Mouse (Mus musculus): ENCODE data around the gene Ski. TPM values are rescaled to one million over a fixed set of nuclear protein-coding genes. Genes with fewer than 3 reads are reported as not detected.

Gene Ski
- 12.7 and 13.6 TPM in 2 replicates for polyA plus RNA-seq (2014; fragmentation: Nextera tagmentation; extraction: Ambion mirVana)

DNA sequence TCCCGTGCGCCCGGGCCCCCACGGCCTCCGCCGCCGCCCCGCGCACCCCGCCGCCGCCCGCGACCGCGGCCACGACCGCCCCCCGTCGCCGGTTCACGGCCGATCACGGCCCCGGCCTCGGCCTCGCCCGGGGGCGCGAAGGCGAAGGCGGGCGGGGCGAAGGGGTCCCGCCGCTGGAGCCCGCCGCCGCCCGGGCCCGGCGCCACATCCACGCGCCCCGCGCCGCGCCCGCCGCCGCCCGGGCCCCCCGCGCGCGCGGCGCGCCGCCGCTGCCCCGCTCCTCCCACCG lies at the start of gene Ski:
Gene Ski, minus strand, starts transcription at position 41 of the 289 bp plus-strand sequence.
- ATAC-seq (ENCODE audit: low FRiP score) (no peak), DNase-seq (ENCODE audit: low spot score, missing footprints) (no peak)
- Histone ChIP-seq H3K27ac (ENCODE audit: low read depth, low read length) (peak within 1 kb of the TSS; percentile 64), H3K36me3 (ENCODE audit: control insufficient read depth, insufficient read depth, low read length) (no peaks in the 10 kb centered on the region), H3K4me2 (peak within 1 kb of the TSS; percentile 99), H3K27me3 (ENCODE audit: control insufficient read depth, insufficient read depth, low read length) (no peaks in the 10 kb centered on the region), H3K4me3 (ENCODE audit: low read depth, low read length) (peak within 1 kb of the TSS; percentile 96), H3K9ac (ENCODE audit: low read length) (peak within 1 kb of the TSS; percentile 95), H3K4me1 (ENCODE audit: control insufficient read depth, insufficient read depth, low read length) (peaks cover 33% of the 10 kb centered on the region), H3K9me3 (ENCODE audit: control insufficient read depth, low read length) (no peaks in the 10 kb centered on the region)
- under 1% methylated on average over 37 of the region's 63 CpGs for WGBS

DNA sequence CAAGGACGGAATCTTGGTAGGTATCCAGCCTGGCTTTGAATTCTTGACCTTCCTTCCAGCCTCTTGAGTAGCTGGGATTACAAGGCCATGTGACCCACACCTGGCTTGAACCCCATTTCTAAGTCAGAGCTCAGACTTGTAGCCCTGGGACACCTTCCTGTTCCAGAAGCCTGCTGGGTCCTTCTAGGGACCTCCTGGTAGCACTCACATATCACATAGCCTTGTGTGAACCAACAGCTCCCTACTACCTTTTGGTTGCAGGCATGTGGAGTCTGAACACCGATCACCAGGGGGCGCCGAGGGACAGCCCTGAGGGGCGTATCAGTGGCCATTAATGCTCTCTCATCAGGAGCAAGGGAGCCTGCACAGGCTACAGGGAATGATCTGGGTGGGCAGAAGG lies 46.0 kb upstream of the Ski start:
- 43% methylated on average over 5 of the region's 5 CpGs for WGBS
- H3K4me3 ChIP-seq (ENCODE audit: low read depth, low read length) = no peak overlapping the region
- no peaks in the 10 kb centered on the region for H3K36me3 ChIP-seq (ENCODE audit: control insufficient read depth, insufficient read depth, low read length)
- no peak overlapping the region for H3K27ac ChIP-seq (ENCODE audit: low read depth, low read length)
- H3K9ac ChIP-seq (ENCODE audit: low read length) = no peak overlapping the region
- H3K4me2 ChIP-seq = no peak overlapping the region
- DNase-seq (ENCODE audit: low spot score, missing footprints) (peak; percentile 91), ATAC-seq (ENCODE audit: low FRiP score) (peak; percentile 24; the same call in 1 of the 2 replicates)
- no peaks in the 10 kb centered on the region for H3K4me1 ChIP-seq (ENCODE audit: control insufficient read depth, insufficient read depth, low read length)
- H3K9me3 ChIP-seq (ENCODE audit: control insufficient read depth, low read length) = no peaks in the 10 kb centered on the region
- no peaks in the 10 kb centered on the region for H3K27me3 ChIP-seq (ENCODE audit: control insufficient read depth, insufficient read depth, low read length)

DNA sequence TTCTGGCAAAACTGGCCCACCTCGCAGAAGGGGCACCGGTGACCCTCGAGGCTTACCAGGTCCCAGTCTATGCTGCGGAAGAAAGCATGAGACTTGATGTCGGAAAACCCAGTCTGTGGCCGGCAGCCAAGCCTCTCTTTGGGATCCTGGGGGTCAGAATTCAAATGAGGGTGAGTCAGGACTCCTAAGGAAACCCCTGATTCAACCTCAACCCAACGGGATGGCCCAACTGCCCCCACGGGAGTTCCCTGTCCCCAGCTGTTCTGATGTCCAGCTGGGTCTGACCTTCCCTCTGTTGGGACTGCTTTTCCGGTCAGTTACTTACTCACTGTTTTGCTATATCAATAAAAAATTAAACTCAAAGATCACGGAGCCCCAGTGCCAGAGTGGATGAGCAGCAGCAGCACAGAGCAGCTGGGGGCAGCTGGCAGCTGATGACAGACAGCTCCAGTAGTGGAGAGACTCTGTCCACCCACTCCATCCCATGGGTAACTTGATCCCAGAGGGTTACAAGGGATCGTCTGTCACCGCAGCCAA lies 45.3 kb upstream of the Ski start:
- Histone ChIP-seq H3K9ac (ENCODE audit: low read length) (no peak overlapping the region), H3K4me1 (ENCODE audit: control insufficient read depth, insufficient read depth, low read length) (no peaks in the 10 kb centered on the region), H3K27ac (ENCODE audit: low read depth, low read length) (no peak overlapping the region), H3K4me2 (no peak overlapping the region), H3K27me3 (ENCODE audit: control insufficient read depth, insufficient read depth, low read length) (no peaks in the 10 kb centered on the region), H3K9me3 (ENCODE audit: control insufficient read depth, low read length) (no peaks in the 10 kb centered on the region), H3K4me3 (ENCODE audit: low read depth, low read length) (no peak overlapping the region), H3K36me3 (ENCODE audit: control insufficient read depth, insufficient read depth, low read length) (no peaks in the 10 kb centered on the region)
- ATAC-seq (ENCODE audit: low FRiP score) = no peak
- DNase-seq (ENCODE audit: low spot score, missing footprints) = no peak
- 69% methylated on average over 12 of the region's 12 CpGs for WGBS

DNA sequence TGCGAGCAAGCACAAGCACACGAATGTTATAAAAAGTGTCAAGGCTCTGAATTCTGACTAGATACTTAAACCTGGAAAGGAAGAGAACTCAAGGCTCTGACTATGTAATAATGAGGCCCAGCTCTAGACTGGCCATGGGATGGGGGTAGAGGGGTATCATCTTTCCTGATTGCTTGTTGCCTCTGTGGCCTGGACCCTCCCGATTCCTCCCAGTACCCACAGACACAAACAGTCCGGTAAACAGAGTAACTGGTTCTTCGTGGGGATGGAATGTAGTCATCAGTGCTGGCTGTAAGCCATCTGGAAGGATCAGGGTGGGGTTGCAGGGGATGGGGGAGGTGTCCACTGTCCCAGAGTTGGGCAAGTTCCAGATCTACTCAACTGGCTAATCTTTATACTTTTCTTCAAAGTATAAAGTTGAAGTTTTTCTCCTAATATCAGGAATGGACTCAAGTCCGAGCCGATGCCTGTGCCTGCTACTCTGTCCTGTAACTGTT lies 44.7 kb upstream of the Ski start:
- Histone ChIP-seq H3K9me3 (ENCODE audit: control insufficient read depth, low read length) (no peaks in the 10 kb centered on the region), H3K27ac (ENCODE audit: low read depth, low read length) (no peak overlapping the region), H3K4me3 (ENCODE audit: low read depth, low read length) (no peak overlapping the region), H3K9ac (ENCODE audit: low read length) (no peak overlapping the region), H3K27me3 (ENCODE audit: control insufficient read depth, insufficient read depth, low read length) (no peaks in the 10 kb centered on the region), H3K36me3 (ENCODE audit: control insufficient read depth, insufficient read depth, low read length) (no peaks in the 10 kb centered on the region), H3K4me2 (no peak overlapping the region), H3K4me1 (ENCODE audit: control insufficient read depth, insufficient read depth, low read length) (no peaks in the 10 kb centered on the region)
- WGBS = 88% methylated on average over 7 of the region's 7 CpGs
- DNase-seq (ENCODE audit: low spot score, missing footprints) (no peak), ATAC-seq (ENCODE audit: low FRiP score) (no peak)

DNA sequence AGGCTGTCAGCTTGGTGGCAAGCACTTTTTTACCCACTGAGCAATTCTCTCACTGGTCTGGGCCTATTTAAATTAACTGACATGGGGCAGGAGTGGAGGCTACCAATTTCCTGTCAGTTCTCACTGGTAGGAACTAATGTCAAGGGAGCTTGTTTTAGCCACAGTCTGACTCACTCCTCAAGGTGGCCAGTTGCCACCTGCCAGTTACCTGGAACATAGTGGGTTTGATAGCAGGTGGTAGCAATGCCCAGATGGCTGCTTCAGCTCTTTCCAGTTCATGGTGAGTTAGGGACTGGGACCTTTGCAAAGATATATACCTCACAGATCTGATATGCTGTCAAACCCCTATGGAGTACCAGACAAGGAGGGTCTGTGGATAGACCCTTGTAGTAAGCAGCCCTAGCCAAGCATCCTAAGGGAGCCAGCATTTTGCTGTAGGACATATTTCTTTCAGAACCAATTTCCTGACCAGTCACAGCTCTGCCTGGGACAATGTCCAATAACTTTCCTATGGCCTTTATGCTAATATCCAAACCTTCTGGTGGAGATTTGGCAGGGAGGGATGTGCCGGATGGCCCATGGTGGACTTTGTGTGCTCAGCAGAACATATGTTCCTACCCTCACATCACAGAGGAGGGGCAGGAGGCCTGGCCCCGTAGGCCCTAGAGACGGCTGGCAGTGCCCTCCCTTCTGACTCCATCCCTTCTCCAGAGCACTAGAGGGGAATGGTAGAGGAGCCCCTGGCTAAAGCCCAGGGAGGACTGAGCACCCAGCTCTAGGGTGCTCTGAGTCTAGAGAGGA lies 42.3 kb upstream of the Ski start:
- H3K27ac ChIP-seq (ENCODE audit: low read depth, low read length) = no peak overlapping the region
- no peaks in the 10 kb centered on the region for H3K27me3 ChIP-seq (ENCODE audit: control insufficient read depth, insufficient read depth, low read length)
- 87% methylated on average over 3 of the region's 3 CpGs for WGBS
- ATAC-seq (ENCODE audit: low FRiP score) (no peak), DNase-seq (ENCODE audit: low spot score, missing footprints) (peak; percentile 53)
- H3K36me3 ChIP-seq (ENCODE audit: control insufficient read depth, insufficient read depth, low read length) = no peaks in the 10 kb centered on the region
- H3K4me2 ChIP-seq = no peak overlapping the region
- H3K4me1 ChIP-seq (ENCODE audit: control insufficient read depth, insufficient read depth, low read length) = no peaks in the 10 kb centered on the region
- no peaks in the 10 kb centered on the region for H3K9me3 ChIP-seq (ENCODE audit: control insufficient read depth, low read length)
- no peak overlapping the region for H3K4me3 ChIP-seq (ENCODE audit: low read depth, low read length)
- H3K9ac ChIP-seq (ENCODE audit: low read length) = no peak overlapping the region

DNA sequence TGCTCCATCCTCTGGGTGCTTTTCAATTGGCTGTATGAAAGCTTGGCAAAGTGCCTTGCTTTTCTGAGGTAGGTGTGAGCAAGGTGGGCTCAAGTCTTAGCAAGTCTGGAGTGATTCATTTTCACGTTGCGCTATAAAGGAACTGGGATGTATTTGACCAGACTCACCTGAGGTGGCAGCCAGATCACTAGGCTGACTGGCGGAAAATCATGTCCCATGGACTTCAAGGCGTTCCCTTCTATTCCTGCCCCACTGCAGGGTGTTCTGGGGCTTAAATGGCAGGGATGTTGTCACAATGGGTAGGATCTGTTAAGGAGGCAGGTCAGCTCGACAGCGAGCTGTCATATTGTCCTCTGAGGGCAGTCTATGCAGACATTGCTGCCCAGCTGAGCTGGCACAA lies 29.9 kb upstream of the Ski start:
- Histone ChIP-seq H3K4me2 (no peak overlapping the region), H3K27me3 (ENCODE audit: control insufficient read depth, insufficient read depth, low read length) (no peaks in the 10 kb centered on the region), H3K9me3 (ENCODE audit: control insufficient read depth, low read length) (no peaks in the 10 kb centered on the region; the same call in 1 of the 2 replicates), H3K27ac (ENCODE audit: low read depth, low read length) (no peak overlapping the region), H3K4me3 (ENCODE audit: low read depth, low read length) (no peak overlapping the region), H3K9ac (ENCODE audit: low read length) (no peak overlapping the region), H3K36me3 (ENCODE audit: control insufficient read depth, insufficient read depth, low read length) (0 out of 2 replicates have a peak, but pooled peaks cover 5% of the 10 kb centered on the region), H3K4me1 (ENCODE audit: control insufficient read depth, insufficient read depth, low read length) (peaks cover 20% of the 10 kb centered on the region)
- 84% methylated on average over 6 of the region's 6 CpGs for WGBS
- DNase-seq (ENCODE audit: low spot score, missing footprints) = no peak
- no peak for ATAC-seq (ENCODE audit: low FRiP score)

DNA sequence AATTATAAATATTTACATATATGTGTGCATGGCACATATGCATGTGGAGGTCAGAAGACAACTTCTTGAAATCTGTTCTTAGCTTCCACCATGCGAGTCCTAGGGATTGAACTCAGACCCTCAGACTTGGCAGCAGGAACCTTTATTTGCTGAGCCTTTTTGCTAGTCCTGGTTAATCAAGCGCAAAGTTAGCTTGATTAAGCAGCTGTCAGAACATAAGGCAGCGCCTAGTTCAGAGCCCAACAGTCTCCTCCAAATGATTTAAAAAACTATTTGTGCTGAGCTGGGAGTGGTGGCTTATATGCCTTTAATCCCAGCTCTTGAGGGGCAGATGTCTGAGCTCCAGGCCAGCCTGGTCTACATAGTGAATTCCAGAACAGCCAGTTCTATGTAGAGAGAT lies 28.8 kb upstream of the Ski start:
- Histone ChIP-seq H3K27me3 (ENCODE audit: control insufficient read depth, insufficient read depth, low read length) (no peaks in the 10 kb centered on the region), H3K4me3 (ENCODE audit: low read depth, low read length) (peak overlapping the region; percentile 67), H3K4me2 (peak overlapping the region; percentile 96), H3K36me3 (ENCODE audit: control insufficient read depth, insufficient read depth, low read length) (0 out of 2 replicates have a peak, but pooled peaks cover 4% of the 10 kb centered on the region), H3K9ac (ENCODE audit: low read length) (peak overlapping the region; percentile 88), H3K4me1 (ENCODE audit: control insufficient read depth, insufficient read depth, low read length) (peaks cover 20% of the 10 kb centered on the region), H3K9me3 (ENCODE audit: control insufficient read depth, low read length) (no peaks in the 10 kb centered on the region; the same call in 1 of the 2 replicates), H3K27ac (ENCODE audit: low read depth, low read length) (no peak overlapping the region)
- ATAC-seq (ENCODE audit: low FRiP score) = no peak
- DNase-seq (ENCODE audit: low spot score, missing footprints) = no peak
- WGBS = 65% methylated on average over 3 of the region's 3 CpGs

DNA sequence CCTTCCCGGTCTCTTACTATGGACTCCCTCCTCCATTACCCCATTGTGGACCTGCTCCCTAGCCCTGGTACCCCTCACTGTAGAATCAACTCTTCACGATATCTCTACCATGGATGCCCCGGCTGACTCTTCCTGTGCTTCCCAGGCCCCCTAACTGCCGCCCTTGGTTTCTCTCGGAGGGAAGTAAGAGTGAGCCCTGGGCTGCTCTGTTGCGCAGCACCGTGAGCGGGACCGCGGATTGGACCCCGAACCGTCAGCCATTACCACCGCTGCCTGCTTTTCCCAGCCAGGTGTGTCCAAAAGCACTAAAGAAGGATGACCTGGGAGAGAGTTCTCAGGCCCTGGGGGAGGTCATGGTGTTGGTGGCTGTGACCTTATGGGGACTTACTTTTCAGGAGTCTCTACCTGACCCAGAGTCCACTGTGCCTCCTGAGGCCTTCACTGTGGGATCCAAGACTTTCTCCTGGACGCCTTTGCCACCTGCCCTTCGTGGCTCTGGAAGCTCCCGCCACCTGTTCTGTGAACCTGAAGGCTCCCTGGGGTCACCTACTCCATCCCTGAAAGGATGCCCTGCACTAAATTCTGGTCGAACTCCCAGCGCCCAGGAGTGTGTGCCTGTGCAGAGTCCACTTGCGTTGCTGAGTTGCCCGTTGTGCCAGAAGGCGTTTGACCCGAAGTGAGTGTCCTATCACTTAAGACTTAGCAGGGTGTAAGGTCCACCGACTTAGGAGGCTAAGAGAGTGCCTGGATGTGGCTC lies 28.1 kb upstream of the Ski start:
- DNase-seq (ENCODE audit: low spot score, missing footprints) (peak; percentile 85), ATAC-seq (ENCODE audit: low FRiP score) (peak; percentile 19; the same call in 1 of the 2 replicates)
- Histone ChIP-seq H3K4me3 (ENCODE audit: low read depth, low read length) (peak overlapping the region; percentile 67), H3K4me2 (peak overlapping the region; percentile 96), H3K9ac (ENCODE audit: low read length) (peak overlapping the region; percentile 88), H3K9me3 (ENCODE audit: control insufficient read depth, low read length) (no peaks in the 10 kb centered on the region; the same call in 1 of the 2 replicates), H3K27ac (ENCODE audit: low read depth, low read length) (peak overlapping the region; percentile 94), H3K36me3 (ENCODE audit: control insufficient read depth, insufficient read depth, low read length) (no peaks in the 10 kb centered on the region), H3K27me3 (ENCODE audit: control insufficient read depth, insufficient read depth, low read length) (no peaks in the 10 kb centered on the region), H3K4me1 (ENCODE audit: control insufficient read depth, insufficient read depth, low read length) (peaks cover 20% of the 10 kb centered on the region)
- 12% methylated on average over 23 of the region's 23 CpGs for WGBS

Measured in midbrain, embryonic 11.5 days (tissue).